Mouse (Mus musculus): ENCODE data around the gene Peli1.

GRCm38 (mm10) chr11:21105393-21105792 lies 14.3 kb downstream of the Peli1 start:
- TF ChIP-seq CTCF (IDR thresholded peaks at IDR 0.05; ENCODE audit: extremely low read depth, insufficient read length, insufficient replicate concordance, low read depth, low read length) (no peak), POLR2A (IDR thresholded peaks at IDR 0.05; ENCODE audit: low read depth, low read length) (no peak)
